Mouse (Mus musculus) CH12.LX (cell line): Measurements from ENCODE around the gene Zfyve9. TPM values are rescaled to one million over a fixed set of nuclear protein-coding genes. Genes with fewer than 3 reads are reported as not detected.

Experiments
- DNase-seq: peaks from one replicate; pipeline ENCODE4 v3.0.0-alpha.2; 2013; ENCODE audit errors: extremely low read depth
- H3K27ac ChIP-seq: 2 replicates; pipeline ENCODE4 v1.5.1; 2012; ENCODE audit warnings: low read depth, mild to moderate bottlenecking, control low read depth, moderate library complexity; ENCODE audit not compliant: insufficient read depth
- H3K27me3 ChIP-seq: replicated peaks from 2 replicates; pipeline ENCODE3; 2012; ENCODE audit warnings: inconsistent platforms
- H3K36me3 ChIP-seq, 2 experiments: replicated peaks in 1 of 2; 2 replicates each; pipeline versions ENCODE3 to v1.6.1; 2012; ENCODE audit warnings: inconsistent platforms in 1 of 2, low read length in 1 of 2, mild to moderate bottlenecking in 1 of 2, mixed read lengths in 1 of 2, moderate library complexity in 1 of 2; ENCODE audit not compliant: control insufficient read depth in 1 of 2, insufficient read depth in 1 of 2
- H3K4me1 ChIP-seq, 2 experiments: 2 replicates each; pipeline ENCODE4 v1.6.1; 2012; ENCODE audit warnings: inconsistent platforms in 1 of 2, moderate library complexity in 1 of 2; ENCODE audit not compliant: insufficient read depth in 2 of 2, control insufficient read depth in 1 of 2
- H3K4me2 ChIP-seq: 2 replicates; pipeline ENCODE4 v1.6.1; 2012; ENCODE audit warnings: low read depth, mild to moderate bottlenecking, control low read depth; ENCODE audit not compliant: poor library complexity, insufficient read depth, severe bottlenecking
- H3K4me3 ChIP-seq, 3 experiments: fragments of 150-350 bp in 1 of 3; sonication (generic) in 1 of 3; replicated peaks in 1 of 3; 2 replicates each; pipeline versions ENCODE3 to v1.5.1; 2011 to 2012; ENCODE audit warnings: low read depth in 2 of 3, low read length in 2 of 3, mild to moderate bottlenecking in 2 of 3, moderate library complexity in 2 of 3, control low read depth in 1 of 3, improper control_type of control experiment in 1 of 3, inconsistent platforms in 1 of 3, mixed read lengths in 1 of 3; ENCODE audit not compliant: poor library complexity in 1 of 3
- H3K79me2 ChIP-seq: replicated peaks from 2 replicates; pipeline ENCODE4 v1.6.1; 2012; ENCODE audit warnings: mild to moderate bottlenecking, moderate library complexity; ENCODE audit not compliant: control insufficient read depth, poor library complexity, insufficient read depth, severe bottlenecking; ENCODE audit errors: extremely low read depth
- H3K9ac ChIP-seq: 2 replicates; pipeline ENCODE4 v1.6.1; 2012; ENCODE audit warnings: low read depth, mild to moderate bottlenecking, control low read depth, moderate library complexity; ENCODE audit not compliant: insufficient read depth
- H3K9me3 ChIP-seq: replicated peaks from 2 replicates; pipeline ENCODE3; 2012; ENCODE audit warnings: low read length, inconsistent platforms, mixed read lengths
- CHD1 ChIP-seq: IDR thresholded peaks from 2 replicates; pipeline ENCODE4 v1.6.1; 2012; ENCODE audit warnings: low read depth, low read length, improper control_type of control experiment, inconsistent platforms
- CHD2 ChIP-seq: IDR thresholded peaks from 2 replicates; pipeline ENCODE4 v1.6.1; 2011; ENCODE audit warnings: low read length, improper control_type of control experiment
- E2F4 ChIP-seq: IDR thresholded peaks from 2 replicates; pipeline ENCODE4 v1.6.1; 2011; ENCODE audit warnings: low read depth, low read length, improper control_type of control experiment; ENCODE audit not compliant: insufficient replicate concordance
- JUN ChIP-seq: IDR thresholded peaks from 2 replicates; pipeline ENCODE4 v1.6.1; 2011; ENCODE audit warnings: low read depth, mild to moderate bottlenecking, low read length, improper control_type of control experiment, moderate library complexity; ENCODE audit not compliant: insufficient read depth
- KAT2A ChIP-seq: IDR thresholded peaks from 2 replicates; pipeline ENCODE4 v1.6.1; 2012; ENCODE audit warnings: low read length, improper control_type of control experiment, inconsistent platforms; ENCODE audit not compliant: insufficient replicate concordance
- MAFK ChIP-seq: IDR thresholded peaks from 2 replicates; pipeline ENCODE4 v1.6.1; 2011; ENCODE audit warnings: low read length, improper control_type of control experiment; ENCODE audit not compliant: insufficient replicate concordance
- MEF2A ChIP-seq: IDR thresholded peaks from 2 replicates; pipeline ENCODE4 v1.6.1; 2014; ENCODE audit warnings: low read depth, mild to moderate bottlenecking, inconsistent platforms, low read length, improper control_type of control experiment, borderline replicate concordance
- POLR2AphosphoS2 ChIP-seq: IDR thresholded peaks from 2 replicates; pipeline ENCODE4 v1.6.1; 2011; ENCODE audit warnings: low read depth, low read length, improper control_type of control experiment
- RCOR1 ChIP-seq: conservative IDR thresholded peaks from 2 replicates; pipeline ENCODE4 v1.6.1; 2012; ENCODE audit warnings: low read depth, mild to moderate bottlenecking, inconsistent platforms, low read length, improper control_type of control experiment
- UBTF ChIP-seq: IDR thresholded peaks from 2 replicates; pipeline ENCODE4 v1.6.1; 2012; ENCODE audit warnings: low read depth, mild to moderate bottlenecking, inconsistent platforms, low read length, improper control_type of control experiment, moderate library complexity
- dilution Hi-C: fragments of 300-500 bp; cut with MboI; formaldehyde crosslinking; loops from 2 replicates; pipeline ENCODE4 v1.14.3; 2020; ENCODE audit warnings: low sequenced_read_pairs; ENCODE audit not compliant: extremely low pct_unique_long_range_greater_than_20kb, extremely low pct_ligation_motif_present
- in situ Hi-C: fragments of 300-500 bp; cut with MboI; formaldehyde crosslinking; loops from 3 replicates; pipeline ENCODE4 v1.14.3; 2019; ENCODE audit warnings: low sequenced_read_pairs, low pct_ligation_motif_present, low pct_unique_long_range_greater_than_20kb, mixed read lengths
- polyA plus RNA-seq: library from polyadenylated mRNA; unstranded; fragments of >175 nt; gene quantifications from 2 replicates; pipeline ENCODE4 v1.2.1, GENCODE M21; 2012; ENCODE audit warnings: low read depth; ENCODE audit not compliant: insufficient read length
- total RNA-seq, 2 experiments: library from RNA; depleted of rRNA; stranded (reverse); fragments of 300-350 nt in 1 of 2; fragments of >200 nt in 1 of 2; gene quantifications; 2 replicates each; pipeline ENCODE4 v1.2.3; 2012 to 2014

The Zfyve9 gene
- total and polyA plus RNA-seq, 3 experiments = 0.83 to 2.8 (median 1.6) TPM

- Histone ChIP-seq H3K27me3 (no peaks in the 10 kb centered on the region), H3K27ac (no peak overlapping the region), H3K36me3 (peaks cover 18 to 83% of the 10 kb centered on the region in 2 experiments), H3K9ac (no peak overlapping the region), H3K4me3 (no peak overlapping the region), H3K79me2 (no peaks in the 10 kb centered on the region)
- in situ Hi-C loops = no loop called here
- no peak for DNase-seq
- TF ChIP-seq KAT2A (no peak), CHD1 (no peak), E2F4 (no peak), MEF2A (no peak), JUN (no peak), CHD2 (no peak), POLR2AphosphoS2 (no peak)
- TF ChIP-seq, all 38 proteins: peak for 0
- dilution Hi-C loops = no loop called here
- H3K9me3 ChIP-seq = no peaks in the 10 kb centered on the region
- peaks cover 0 to 4% of the 10 kb centered on the region in 2 experiments; a peak in 2 of 4 replicates for H3K4me1 ChIP-seq
- H3K4me2 ChIP-seq = no peak overlapping the region
Measured at GRCm38 (mm10) chr4:108595785-108596184, 184.8 kb downstream of the Zfyve9 start.

- H3K4me2 ChIP-seq = no peak overlapping the region
- peaks cover 12 to 87% of the 10 kb centered on the region in 2 experiments for H3K36me3 ChIP-seq
- no peak overlapping the region for H3K9ac ChIP-seq
- DNase-seq = no peak
- dilution Hi-C loops (no loop called here), in situ Hi-C loops (no loop called here)
- H3K27me3 ChIP-seq = no peaks in the 10 kb centered on the region
- no peak overlapping the region for H3K4me3 ChIP-seq
- no peaks in the 10 kb centered on the region for H3K9me3 ChIP-seq
- peaks cover 0 to 3% of the 10 kb centered on the region in 2 experiments; a peak in 2 of 4 replicates for H3K4me1 ChIP-seq
- no peak overlapping the region for H3K27ac ChIP-seq
- no peaks in the 10 kb centered on the region for H3K79me2 ChIP-seq
- TF ChIP-seq RCOR1 (no peak), MAFK (no peak), UBTF (no peak)
- TF ChIP-seq, all 38 proteins: peak for 0
Measured at GRCm38 (mm10) chr4:108593376-108593775, 187.2 kb downstream of the Zfyve9 start.

Other genes with a start within 250 kb of the Zfyve9 start
- 51.1 and 63.1 TPM in 2 replicates for gene Prpf38a, start 201.5 kb downstream of the Zfyve9 start, total RNA-seq (2012; rRNA removed)
- 107 and 127 TPM in 2 replicates for gene Prpf38a, start 201.5 kb downstream of the Zfyve9 start, total RNA-seq (2014; rRNA removed)
- gene Prpf38a, start 201.5 kb downstream of the Zfyve9 start, polyA plus RNA-seq = 82.2 and 98.7 TPM in 2 replicates
- 16.3 and 20.5 TPM in 2 replicates for gene Orc1, start 201.4 kb downstream of the Zfyve9 start, total RNA-seq (2012; rRNA removed)
- gene Orc1, start 201.4 kb downstream of the Zfyve9 start, total RNA-seq (2014; rRNA removed) = 25.1 and 25.4 TPM in 2 replicates
- 24.8 and 25.0 TPM in 2 replicates for gene Orc1, start 201.4 kb downstream of the Zfyve9 start, polyA plus RNA-seq
- gene Cc2d1b, start 160.9 kb downstream of the Zfyve9 start, total RNA-seq (2012; rRNA removed) = 60.9 and 61.4 TPM in 2 replicates
- 48.9 and 59.0 TPM in 2 replicates for gene Cc2d1b, start 160.9 kb downstream of the Zfyve9 start, total RNA-seq (2014; rRNA removed)
- gene Cc2d1b, start 160.9 kb downstream of the Zfyve9 start, polyA plus RNA-seq = 57.5 and 69.1 TPM in 2 replicates
- 0.13 and 0.17 TPM in 2 replicates for gene 3110021N24Rik, start 61.1 kb downstream of the Zfyve9 start, total RNA-seq (2012; rRNA removed)
- not detected in 2 replicates for gene 3110021N24Rik, start 61.1 kb downstream of the Zfyve9 start, total RNA-seq (2014; rRNA removed)
- gene 3110021N24Rik, start 61.1 kb downstream of the Zfyve9 start, polyA plus RNA-seq = not detected in 2 replicates
- 32.1 and 33.3 TPM in 2 replicates for gene Btf3l4, start 52.8 kb upstream of the Zfyve9 start, total RNA-seq (2012; rRNA removed)
- gene Btf3l4, start 52.8 kb upstream of the Zfyve9 start, total RNA-seq (2014; rRNA removed) = 52.7 and 70.5 TPM in 2 replicates
- 67.6 and 74.5 TPM in 2 replicates for gene Btf3l4, start 52.8 kb upstream of the Zfyve9 start, polyA plus RNA-seq
- gene Txndc12, start 53.8 kb upstream of the Zfyve9 start, total RNA-seq (2012; rRNA removed) = 35.9 and 45.5 TPM in 2 replicates
- gene Txndc12, start 53.8 kb upstream of the Zfyve9 start, total RNA-seq (2014; rRNA removed) = 61.4 and 62.3 TPM in 2 replicates
- gene Txndc12, start 53.8 kb upstream of the Zfyve9 start, polyA plus RNA-seq = 44.1 and 52.7 TPM in 2 replicates
- gene Kti12, start 67.0 kb upstream of the Zfyve9 start, total RNA-seq (2012; rRNA removed) = 36.1 and 48.4 TPM in 2 replicates
- 51.4 and 66.0 TPM in 2 replicates for gene Kti12, start 67.0 kb upstream of the Zfyve9 start, total RNA-seq (2014; rRNA removed)
- 73.8 and 81.3 TPM in 2 replicates for gene Kti12, start 67.0 kb upstream of the Zfyve9 start, polyA plus RNA-seq
- gene A730015C16Rik, start 67.8 kb upstream of the Zfyve9 start, total RNA-seq (2012; rRNA removed) = 7.0 and 11.2 TPM in 2 replicates
- gene A730015C16Rik, start 67.8 kb upstream of the Zfyve9 start, total RNA-seq (2014; rRNA removed) = not detected in 2 replicates
- 0.26 and 0.48 TPM in 2 replicates for gene A730015C16Rik, start 67.8 kb upstream of the Zfyve9 start, polyA plus RNA-seq
- 0.55 and 0.85 TPM in 2 replicates for gene Rab3b, start 98.3 kb upstream of the Zfyve9 start, total RNA-seq (2012; rRNA removed)
- 0.15 and 0.56 TPM in 2 replicates for gene Rab3b, start 98.3 kb upstream of the Zfyve9 start, total RNA-seq (2014; rRNA removed)
- 0.76 and 0.94 TPM in 2 replicates for gene Rab3b, start 98.3 kb upstream of the Zfyve9 start, polyA plus RNA-seq
- gene Nrd1, start 219.9 kb upstream of the Zfyve9 start, total RNA-seq (2012; rRNA removed) = 37.7 and 41.9 TPM in 2 replicates
- 83.8 and 104 TPM in 2 replicates for gene Nrd1, start 219.9 kb upstream of the Zfyve9 start, total RNA-seq (2014; rRNA removed)
- gene Nrd1, start 219.9 kb upstream of the Zfyve9 start, polyA plus RNA-seq = 144 and 147 TPM in 2 replicates